20 mouse cellular contexts compared by ENCODE assay signal in genomic region chr10:28130422-28130821, GRCm38 (mm10). TPM values are rescaled to one million over a fixed set of nuclear protein-coding genes. Genes with fewer than 3 reads are reported as not detected.
DNase-seq lines count a peak whose midpoint lies in the region; TF ChIP-seq lines count a peak whose summit lies in the region.
"Had no signal": no experiment of that assay in that cellular context is flagged by ENCODE, and none has a peak within 500 bp of the region (broad histone marks: within the 10 kb centered on the region; RNA-seq: fewer than 3 reads in every experiment).

No protein-coding gene starts in this region.

- TF ChIP-seq CTCF in left cerebral cortex, adult 2 months (IDR thresholded peaks at IDR 0.05) = no peak
- no peak for TF ChIP-seq CTCF in cortical plate, adult 2 months (IDR thresholded peaks at IDR 0.05; ENCODE audit: extremely low read depth, insufficient read depth, low read length)

- H3K4me3 ChIP-seq in left cerebral cortex, adult 2 months = no peak overlapping the region
- no peak overlapping the region for H3K4me3 ChIP-seq in cortical plate, adult 2 months (ENCODE audit: insufficient read depth, low read length)
- H3K4me3 ChIP-seq: embryonic facial prominence, embryonic 12.5 days; embryonic facial prominence, embryonic 15.5 days; gastrocnemius, adult 2 months; heart, adult 2 months; heart, embryonic 15.5 days; hindbrain, embryonic 13.5 days had no signal

- DNase-seq in cerebellum, postnatal 10 days = peak; percentile 72 to 80
- no peak for DNase-seq in cerebellum, adult 11-12 months
- peak; percentile 17 to 23 for DNase-seq in heart, adult 18-20 months
- DNase-seq in heart, adult 9 months (ENCODE audit: low spot score in 2 of 2) = no peak
- peak; percentile 38 for DNase-seq in left cerebral cortex, postnatal 4 days
- DNase-seq in left cerebral cortex, adult 2 months (ENCODE audit: extremely low spot score in 1 of 2, low spot score in 2 of 2) = no peak
- DNase-seq: adrenal gland, adult 8-10 months; adrenal gland, postnatal 25 days; cerebellum, adult 2 months; cerebellum, adult 9-11 months; forebrain, postnatal 0 days; gastrocnemius, adult 2 months; gastrocnemius, postnatal 14 days; heart, postnatal 14 days had no signal

- no peak for TF ChIP-seq POLR2A in cortical plate, adult 2 months (IDR thresholded peaks at IDR 0.05; ENCODE audit: extremely low read depth, insufficient read depth, low read length)

- peaks cover 6% of the 10 kb centered on the region; the same call in 1 of the 2 replicates for H3K4me1 ChIP-seq in cortical plate, adult 2 months (ENCODE audit: control insufficient read depth, insufficient read depth, low read length)
- H3K4me1 ChIP-seq: embryonic facial prominence, embryonic 12.5 days; embryonic facial prominence, embryonic 15.5 days; hindbrain, embryonic 13.5 days had no signal

- H3K27ac ChIP-seq in left cerebral cortex, adult 2 months = no peak overlapping the region
- peak overlapping the region; percentile 37; the same call in 1 of the 2 replicates for H3K27ac ChIP-seq in cortical plate, adult 2 months (ENCODE audit: insufficient read depth, low read length)
- H3K27ac ChIP-seq: embryonic facial prominence, embryonic 12.5 days; embryonic facial prominence, embryonic 15.5 days; gastrocnemius, adult 2 months; heart, adult 2 months; heart, embryonic 15.5 days; hindbrain, embryonic 13.5 days had no signal

- intact Hi-C loops in left cerebral cortex, postnatal 4 days (cut with DNase I) = no loop called here
- intact Hi-C loops in left cerebral cortex, adult 2 months (cut with DNase I) = no loop called here

RNA-seq across cellular contexts. Expression of gene Ptprk, which starts 55.8 kb away (rescaled TPM):
- 10 to 100 TPM; 17.3 to 21.1 TPM for total RNA-seq in heart, adult 18-20 months (2021)
- total RNA-seq in left cerebral cortex, postnatal 4 days (2021) = 100 to 1,000 TPM; 205 to 271 TPM
- 10 to 100 TPM; 82.2 to 85.5 TPM for total RNA-seq in left cerebral cortex, adult 2 months (2021)
- 45.0 and 45.3 TPM in 2 replicates for polyA plus RNA-seq in cortical plate, adult 2 months (2012; rRNA removed)

Comparison
In these comparisons a context has a peak if more than half of its experiments do, and no peak if none do; other contexts are left out.
1. DNase-seq: peak in cerebellum, postnatal 10 days (2 of 2), heart, adult 18-20 months (2 of 2) and left cerebral cortex, postnatal 4 days (single experiment); none in cerebellum, adult 11-12 months (single experiment), heart, adult 9 months (0 of 2) and left cerebral cortex, adult 2 months (0 of 2).